Mouse (Mus musculus): ENCODE data around the gene Ccdc61. TPM values are rescaled to one million over a fixed set of nuclear protein-coding genes. Genes with fewer than 3 reads are reported as not detected.
"Not testable (repeated sequence)": the region's sequence is repeated elsewhere in the genome, so short reads cannot be mapped to it uniquely, and the experiment has no call there.

The Ccdc61 gene
- total RNA-seq, 2 experiments from 2014 or later: 10.6 to 11.0 TPM

DNA sequence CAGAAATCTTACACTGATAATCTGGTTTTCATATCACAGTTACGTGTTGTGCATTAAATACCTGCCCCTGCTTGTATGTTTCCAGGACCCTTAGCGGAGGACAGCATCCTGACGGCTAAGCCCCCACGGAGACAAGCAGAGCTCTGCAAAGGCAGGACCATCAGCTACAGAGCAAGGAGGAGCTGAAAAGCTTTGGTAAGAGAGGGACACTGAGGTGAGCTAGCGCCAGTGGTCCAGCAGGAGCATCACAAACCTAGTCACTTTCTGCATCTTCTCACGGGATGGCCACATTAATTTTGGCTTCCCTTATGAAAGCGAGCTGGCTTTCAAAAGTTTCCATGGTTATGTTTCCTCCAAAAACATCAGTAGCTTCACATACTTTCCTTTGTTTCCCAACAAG, 37.4 kb downstream of the Ccdc61 start:
- DNase-seq (ENCODE audit: low spot score in 2 of 2): no peak
- intact Hi-C loops (cut with DNase I): loop anchor here (1.0 to 5.0 kb wide), 3 partner anchors 40 to 661 kb away; no protein-coding TSS in a partner anchor

DNA sequence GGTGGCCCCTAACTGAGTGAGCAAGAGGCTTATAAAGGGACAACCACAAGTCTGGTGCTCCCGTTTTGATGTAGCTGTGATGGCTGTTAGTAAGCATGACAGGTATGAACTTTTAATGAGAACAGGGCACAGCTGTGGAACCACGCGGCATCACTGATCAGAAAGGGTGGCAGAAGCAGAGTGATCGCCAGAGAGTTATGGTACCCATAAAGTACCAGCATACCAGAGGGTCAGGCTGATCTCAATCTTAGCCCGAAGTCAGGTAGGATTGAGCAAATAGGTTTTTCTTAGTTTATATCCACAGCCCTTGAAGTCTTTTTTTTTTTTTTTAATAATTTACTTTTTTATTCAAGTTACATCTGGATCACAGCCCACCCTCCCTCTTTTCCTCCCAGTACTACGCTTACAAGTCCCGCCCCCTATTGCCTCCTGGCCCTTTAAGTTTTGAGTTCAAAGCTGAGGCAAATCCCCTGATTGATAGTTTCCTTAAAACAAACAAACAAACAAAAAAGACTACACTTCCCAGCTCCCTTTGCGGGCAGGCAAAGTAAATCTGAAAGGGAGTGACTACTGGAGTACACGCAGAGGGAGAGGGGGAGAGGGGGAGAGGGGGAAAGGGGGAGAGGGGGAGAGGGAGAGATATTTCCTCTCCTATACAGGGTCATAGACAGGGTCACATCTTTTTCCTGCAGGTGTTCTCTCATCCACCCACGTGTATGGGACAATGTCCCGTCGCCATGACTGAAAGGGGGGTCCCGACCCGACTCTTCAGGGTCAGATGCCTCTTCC, 38.0 kb downstream of the Ccdc61 start:
- intact Hi-C loops (cut with DNase I): loop anchor here (2.0 to 5.0 kb wide), 2 partner anchors 39 to 660 kb away; no protein-coding TSS in a partner anchor
- no peak for DNase-seq (ENCODE audit: low spot score in 2 of 2)

DNA sequence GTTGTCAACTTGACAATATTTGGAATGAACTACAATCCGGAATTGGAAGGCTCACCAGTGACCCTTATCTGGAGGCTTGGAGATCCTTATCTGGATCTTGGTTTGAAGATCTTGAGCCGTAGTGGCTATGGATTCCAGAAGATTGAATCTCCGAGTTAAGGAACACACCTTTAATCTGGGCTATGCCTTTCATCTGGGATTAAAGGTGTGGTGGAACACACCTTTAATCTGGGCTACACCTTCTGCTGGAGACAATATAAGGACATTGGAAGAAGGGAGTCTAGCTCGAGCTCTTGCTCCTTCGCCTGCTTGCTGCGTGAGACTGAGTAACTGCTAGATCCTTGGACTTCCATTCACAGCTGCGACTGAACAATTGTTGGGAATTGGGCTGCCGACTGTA, 39.2 kb downstream of the Ccdc61 start, which contains the start of gene Pglyrp1:
Gene Pglyrp1 (plus strand): TSS at position 301 of the 400 bp plus-strand sequence.
- intact Hi-C loops (cut with DNase I): loop anchor here (5.0 kb wide), 1 partner anchor 659 kb away; no protein-coding TSS in a partner anchor
- DNase-seq (ENCODE audit: low spot score in 2 of 2): not testable (repeated sequence)

- intact Hi-C loops (cut with DNase I): loop anchor here (10.0 kb wide), 1 partner anchor 1794 kb away; the partner anchor contains the start of gene Psg16
- no peak for DNase-seq (ENCODE audit: low spot score in 2 of 2)
Observed at GRCm38 (mm10) chr7:18868491-18868890, 41.7 kb downstream of the Ccdc61 start.

DNA sequence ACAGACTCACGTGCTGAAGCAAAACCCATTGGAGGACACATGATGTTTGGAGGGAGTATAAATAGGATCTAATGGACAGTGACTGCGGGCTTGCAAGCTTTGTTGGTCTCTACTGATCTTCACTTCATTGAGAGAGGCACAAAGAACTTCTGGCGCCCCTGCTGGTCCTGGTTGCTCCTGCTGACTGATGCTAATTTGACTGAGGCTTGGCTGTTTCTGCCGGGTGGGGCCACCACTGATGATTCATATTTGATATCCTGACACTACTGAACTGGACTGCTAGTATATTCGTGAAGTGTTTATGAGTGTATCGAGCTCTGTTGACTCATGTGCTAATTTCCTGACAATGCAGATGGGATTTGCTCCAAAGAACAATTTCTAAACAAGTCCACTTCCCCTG, 47.4 kb downstream of the Ccdc61 start:
- intact Hi-C loops (cut with DNase I): loop anchor here (10.0 kb wide), 1 partner anchor 1788 kb away; the partner anchor contains the start of gene Psg16
- DNase-seq (ENCODE audit: low spot score in 2 of 2): no peak

DNA sequence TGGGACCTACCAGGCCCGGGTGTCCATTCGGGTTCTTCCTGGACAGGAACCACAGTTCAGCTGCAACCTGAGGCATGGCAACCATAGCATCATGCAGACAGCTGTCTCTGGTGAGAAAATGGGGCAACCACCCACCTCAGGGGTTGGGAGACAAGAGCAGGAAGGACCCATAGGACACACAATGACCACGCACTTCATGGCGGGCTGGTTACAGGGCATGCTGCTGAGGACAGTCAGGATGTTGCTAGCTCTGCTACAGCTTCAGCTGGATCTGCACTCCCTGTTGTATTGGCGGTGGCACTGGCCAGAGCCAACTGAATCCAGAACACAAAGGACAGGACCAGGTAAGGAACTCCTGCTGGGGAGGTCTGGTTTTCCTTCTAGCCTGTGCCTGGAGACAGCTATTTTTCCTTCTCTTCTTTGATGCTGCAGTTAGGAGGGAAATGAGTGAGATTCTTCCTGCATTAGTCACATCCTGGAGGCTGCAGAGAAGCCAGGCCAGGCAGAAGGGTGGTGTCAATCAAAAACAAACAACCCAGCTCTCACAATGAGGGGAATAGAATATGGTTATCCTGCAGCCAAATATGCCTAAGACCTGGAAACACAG, 51.8 kb downstream of the Ccdc61 start:
- intact Hi-C loops (cut with DNase I): no loop called here

GRCm38 (mm10) chr7:18848395-18848794, 61.8 kb downstream of the Ccdc61 start:
- DNase-seq (ENCODE audit: low spot score in 2 of 2): no peak
- intact Hi-C loops (cut with DNase I): no loop called here

More for the DNA sequence above, 51.8 kb downstream of the Ccdc61 start:
- DNase-seq (ENCODE audit: low spot score in 2 of 2): no peak

- intact Hi-C loops (cut with DNase I): no loop called here
- no peak for DNase-seq (ENCODE audit: low spot score in 2 of 2)
Observed at GRCm38 (mm10) chr7:18844811-18845210, 65.4 kb downstream of the Ccdc61 start.

DNA sequence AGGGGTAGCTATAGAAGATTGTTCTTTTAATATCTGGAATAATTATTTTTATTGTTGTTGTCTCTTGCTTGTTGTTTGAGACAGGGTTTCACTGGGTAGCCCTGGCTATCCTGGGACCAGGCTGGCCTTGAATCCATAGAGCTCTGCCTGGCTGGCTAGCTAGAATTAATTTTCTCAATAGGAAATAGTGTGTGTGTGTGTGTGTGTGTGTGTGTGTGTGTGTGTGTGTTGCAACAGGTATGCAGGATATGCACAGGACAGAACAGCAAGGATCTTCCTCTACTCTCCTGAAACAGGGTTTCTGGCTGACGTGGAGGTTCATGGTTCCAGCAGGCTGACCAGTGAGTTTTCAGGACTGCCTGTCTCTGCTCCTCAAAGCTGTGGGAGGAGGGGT, 69.0 kb downstream of the Ccdc61 start:
- DNase-seq (ENCODE audit: low spot score in 2 of 2): no peak
- intact Hi-C loops (cut with DNase I): no loop called here

Other genes starting within 250 kb of the Ccdc61 start
- not detected for gene Psg20, start 224.2 kb downstream of the Ccdc61 start, total RNA-seq (2021)
- not detected for gene Psg22, start 192.3 kb downstream of the Ccdc61 start, total RNA-seq (2021)
- gene Psg19, start 111.9 kb downstream of the Ccdc61 start, total RNA-seq (2021): not detected
- not detected for gene Psg17, start 88.8 kb downstream of the Ccdc61 start, total RNA-seq (2021)
- 1 to 10 TPM; 1.2 to 3.0 TPM for gene Mill2, start 70.4 kb downstream of the Ccdc61 start, total RNA-seq (2021)
- 10 to 100 TPM; 20.5 to 21.9 TPM for gene Pglyrp1, start 39.1 kb downstream of the Ccdc61 start, total RNA-seq (2021)
- gene Nova2, start 15.5 kb upstream of the Ccdc61 start, total RNA-seq (2021): 10 to 100 TPM; 75.3 to 88.8 TPM
- 1 to 10 TPM in 1 of 2 experiments, under 1 TPM in 1; 0.47 to 1.3 TPM for gene Nanos2, start 77.0 kb upstream of the Ccdc61 start, total RNA-seq (2021)
- 10 to 100 TPM; 53.5 to 55.3 TPM for gene Mypop, start 80.8 kb upstream of the Ccdc61 start, total RNA-seq (2021)
- gene Irf2bp1, start 93.6 kb upstream of the Ccdc61 start, total RNA-seq (2021): 10 to 100 TPM; 46.3 to 53.5 TPM
- gene Foxa3, start 113.1 kb upstream of the Ccdc61 start, total RNA-seq (2021): not detected
- gene Sympk, start 114.0 kb upstream of the Ccdc61 start, total RNA-seq (2021): 100 to 1,000 TPM; 126 to 129 TPM
- under 1 TPM in 1 of 2 experiments, not detected in 1; 0.25 TPM for gene Rsph6a, start 144.3 kb upstream of the Ccdc61 start, total RNA-seq (2021)
- gene Dmwd, start 165.8 kb upstream of the Ccdc61 start, total RNA-seq (2021): 100 to 1,000 TPM; 146 to 148 TPM
- gene Dmpk, start 173.4 kb upstream of the Ccdc61 start, total RNA-seq (2021): 10 to 100 TPM; 21.4 to 40.2 TPM
- gene Six5, start 184.2 kb upstream of the Ccdc61 start, total RNA-seq (2021): 1 to 10 TPM; 1.6 to 2.6 TPM
- gene Gm4969, start 208.0 kb upstream of the Ccdc61 start, total RNA-seq (2021): under 1 TPM; 0.37 to 0.41 TPM
- 10 to 100 TPM; 14.0 to 14.3 TPM for gene Fbxo46, start 209.4 kb upstream of the Ccdc61 start, total RNA-seq (2021)
- gene Qpctl, start 238.9 kb upstream of the Ccdc61 start, total RNA-seq (2021): 10 to 100 TPM; 14.6 to 17.3 TPM
- 10 to 100 TPM; 70.3 to 76.0 TPM for gene Snrpd2, start 239.3 kb upstream of the Ccdc61 start, total RNA-seq (2021)

Data from left cerebral cortex, postnatal 36 days (tissue).